Comparison of ENCODE assay signal across 8 mouse cellular contexts in genomic region chr1:137656900-137657458, GRCm38 (mm10).
DNase-seq lines count a peak whose midpoint lies in the region; ATAC-seq and TF ChIP-seq lines count a peak whose summit lies in the region.

No protein-coding gene starts in this region.

- TF ChIP-seq CTCF in heart, postnatal 0 days (IDR thresholded peaks at IDR 0.05; ENCODE audit: low read depth): no peak

- intact Hi-C loops in left cerebral cortex, postnatal 4 days (cut with DNase I): no loop called here

- H3K4me1 ChIP-seq in forebrain, embryonic 12.5 days: peaks cover 17% of the 10 kb centered on the region
- peaks cover 23% of the 10 kb centered on the region for H3K4me1 ChIP-seq in heart, postnatal 0 days (ENCODE audit: control insufficient read depth, insufficient read depth)
- no peaks in the 10 kb centered on the region for H3K4me1 ChIP-seq in liver, embryonic 11.5 days (replicated peaks; ENCODE audit: control insufficient read depth, insufficient read depth, low read length)

- H3K27ac ChIP-seq in forebrain, embryonic 12.5 days: peak overlapping the region; percentile 85
- peak overlapping the region; percentile 90 for H3K27ac ChIP-seq in heart, postnatal 0 days (ENCODE audit: low read depth)
- no peak overlapping the region for H3K27ac ChIP-seq in liver, embryonic 11.5 days (ENCODE audit: low read depth, low read length)

- peak; percentile 94 for ATAC-seq in frontal cortex, adult (ENCODE audit: low TSS enrichment)
- peak; percentile 92 for ATAC-seq in forebrain, embryonic 12.5 days (ENCODE audit: low FRiP score)
- ATAC-seq in heart, postnatal 0 days (ENCODE audit: insufficient read depth, low read depth): peak; percentile 95
- ATAC-seq in liver, embryonic 11.5 days (replicated peaks; ENCODE audit: low FRiP score): no peak

- H3K4me2 ChIP-seq in forebrain, embryonic 12.5 days: peak overlapping the region; percentile 34
- H3K4me2 ChIP-seq in heart, postnatal 0 days (ENCODE audit: low read depth, low read length): peak overlapping the region; percentile 54
- H3K4me2 ChIP-seq in liver, embryonic 11.5 days: no peak overlapping the region

- H3K36me3 ChIP-seq in forebrain, embryonic 12.5 days (replicated peaks): no peaks in the 10 kb centered on the region
- no peaks in the 10 kb centered on the region for H3K36me3 ChIP-seq in heart, postnatal 0 days (replicated peaks; ENCODE audit: control insufficient read depth, insufficient read depth, low read length)
- H3K36me3 ChIP-seq in liver, embryonic 11.5 days (ENCODE audit: control insufficient read depth, insufficient read depth, low read length): no peaks in the 10 kb centered on the region

- no peak overlapping the region for H3K4me3 ChIP-seq in forebrain, embryonic 12.5 days (replicated peaks)
- H3K4me3 ChIP-seq in heart, postnatal 0 days (ENCODE audit: low read depth, low read length): peak overlapping the region; percentile 37
- H3K4me3 ChIP-seq in liver, embryonic 11.5 days (ENCODE audit: low read depth, low read length): no peak overlapping the region

- H3K9ac ChIP-seq in forebrain, embryonic 12.5 days: no peak overlapping the region
- peak overlapping the region; percentile 26; the same call in 1 of the 2 replicates for H3K9ac ChIP-seq in heart, postnatal 0 days (replicated peaks; ENCODE audit: low read depth, low read length)
- H3K9ac ChIP-seq in liver, embryonic 11.5 days (ENCODE audit: low read depth, low read length): no peak overlapping the region

- H3K9me3 ChIP-seq in forebrain, embryonic 12.5 days: no peaks in the 10 kb centered on the region
- H3K9me3 ChIP-seq in heart, postnatal 0 days (replicated peaks; ENCODE audit: control insufficient read depth, low read length): no peaks in the 10 kb centered on the region
- no peaks in the 10 kb centered on the region for H3K9me3 ChIP-seq in liver, embryonic 11.5 days (ENCODE audit: control insufficient read depth, low read length)

- DNase-seq in frontal cortex, postnatal 14 days (ENCODE audit: low spot score in 2 of 2): no peak
- DNase-seq in adrenal gland, postnatal 36 days: peak; percentile 60 to 70
- DNase-seq in heart, postnatal 0 days (ENCODE audit: low spot score): peak; percentile 86
- peak; percentile 80 for DNase-seq in left cerebral cortex, postnatal 4 days
- DNase-seq in retina, adult 2 months (ENCODE audit: low read depth, low spot score): peak; percentile 32
- no peak for DNase-seq in liver, embryonic 11.5 days (ENCODE audit: low spot score)

- H3K27me3 ChIP-seq in forebrain, embryonic 12.5 days: no peaks in the 10 kb centered on the region
- no peaks in the 10 kb centered on the region for H3K27me3 ChIP-seq in heart, postnatal 0 days (ENCODE audit: control insufficient read depth, insufficient read depth, low read length)
- no peaks in the 10 kb centered on the region for H3K27me3 ChIP-seq in liver, embryonic 11.5 days (replicated peaks; ENCODE audit: control insufficient read depth, insufficient read depth, low read length)

- peak; percentile 81; the same call in 1 of the 2 replicates for TF ChIP-seq EP300 in heart, postnatal 0 days (IDR thresholded peaks at IDR 0.05; ENCODE audit: low read depth)

- 11% methylated on average over 6 of the region's 6 CpGs for WGBS in forebrain, embryonic 12.5 days
- WGBS in heart, postnatal 0 days: 3% methylated on average over 6 of the region's 6 CpGs
- WGBS in liver, embryonic 11.5 days: 75% methylated on average over 6 of the region's 6 CpGs

Comparison
In these comparisons a context has a peak if more than half of its experiments do, and no peak if none do; other contexts are left out.
1. DNase-seq: peak in adrenal gland, postnatal 36 days (2 of 2), heart, postnatal 0 days (single experiment), left cerebral cortex, postnatal 4 days (single experiment) and retina, adult 2 months (single experiment); none in frontal cortex, postnatal 14 days (0 of 2) and liver, embryonic 11.5 days (single experiment).